Mouse (Mus musculus): ENCODE results near the gene Myt1. TPM values are rescaled to one million over a fixed set of nuclear protein-coding genes. Genes with fewer than 3 reads are reported as not detected.
"Not testable (repeated sequence)": the region's sequence is repeated elsewhere in the genome, so short reads cannot be mapped to it uniquely, and the experiment has no call there.

Gene Myt1
- polyA plus RNA-seq, 1 experiment, result 0.60 TPM

DNA sequence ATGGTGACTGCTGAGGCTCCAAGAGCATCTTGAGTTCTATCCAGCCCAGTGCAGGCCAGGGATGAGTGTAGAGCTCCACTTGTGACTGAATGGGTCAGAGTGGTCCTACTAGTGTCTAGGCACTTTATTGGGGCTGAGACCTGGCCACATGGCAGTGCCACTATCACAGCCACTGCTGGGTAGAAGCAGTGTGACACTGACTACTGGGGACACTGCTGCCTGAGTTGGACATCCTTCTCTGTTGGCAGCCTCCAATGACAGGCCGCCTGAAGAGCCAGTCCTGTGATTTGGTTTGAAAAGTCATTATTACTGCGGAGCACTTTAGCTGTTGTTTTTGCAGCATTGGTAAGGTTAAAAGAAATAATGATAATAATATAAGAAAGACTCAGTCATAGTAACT is 10.1 kb downstream of the Myt1 start:
- no peak for DNase-seq (ENCODE audit: low read depth, low spot score)
- WGBS, result 74% methylated on average over 2 of the region's 2 CpGs

DNA sequence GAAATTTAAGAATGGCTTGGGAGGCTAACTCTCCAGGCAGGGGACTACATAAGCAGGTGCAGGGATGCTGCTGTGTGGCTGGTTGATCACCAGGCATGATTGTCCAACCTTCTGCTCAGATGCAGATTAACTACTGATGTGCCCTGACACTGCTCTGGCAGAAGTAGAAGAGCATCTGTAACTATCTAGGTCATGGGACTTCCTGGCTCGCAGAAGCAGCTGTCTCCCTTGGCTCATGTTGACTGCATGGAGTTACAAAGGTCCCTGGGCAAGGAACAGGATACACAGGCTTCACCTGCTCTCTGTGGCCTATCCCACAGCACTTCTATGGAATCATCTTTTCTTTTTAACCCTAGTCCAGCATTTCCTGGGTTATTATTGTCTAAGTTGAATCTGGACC is 12.7 kb downstream of the Myt1 start:
- WGBS, result 39% methylated on average over 1 of the region's 1 CpGs
- DNase-seq (ENCODE audit: low read depth, low spot score), result no peak

DNA sequence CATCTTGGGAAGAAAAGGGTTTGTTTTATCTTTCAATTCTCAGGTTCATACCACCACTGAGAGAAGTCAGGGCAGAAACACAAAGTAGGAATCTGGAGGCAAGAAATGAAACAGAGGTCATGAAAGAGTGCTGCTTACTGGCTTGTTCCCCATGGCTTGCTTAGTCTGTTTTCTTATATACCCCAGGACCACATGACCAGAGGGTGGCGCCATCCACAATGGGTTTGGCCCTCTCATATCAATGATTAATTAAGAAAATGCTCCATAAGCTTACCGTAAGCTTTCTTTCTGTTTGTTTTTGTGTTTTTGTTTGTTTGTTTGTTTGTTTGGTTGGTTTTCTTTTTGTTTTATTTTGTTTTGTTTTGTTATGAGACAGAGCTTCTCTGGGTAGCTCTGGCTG is 14.6 kb downstream of the Myt1 start:
- no peak for DNase-seq (ENCODE audit: low read depth, low spot score)
- 43% methylated on average over 2 of the region's 2 CpGs for WGBS

DNA sequence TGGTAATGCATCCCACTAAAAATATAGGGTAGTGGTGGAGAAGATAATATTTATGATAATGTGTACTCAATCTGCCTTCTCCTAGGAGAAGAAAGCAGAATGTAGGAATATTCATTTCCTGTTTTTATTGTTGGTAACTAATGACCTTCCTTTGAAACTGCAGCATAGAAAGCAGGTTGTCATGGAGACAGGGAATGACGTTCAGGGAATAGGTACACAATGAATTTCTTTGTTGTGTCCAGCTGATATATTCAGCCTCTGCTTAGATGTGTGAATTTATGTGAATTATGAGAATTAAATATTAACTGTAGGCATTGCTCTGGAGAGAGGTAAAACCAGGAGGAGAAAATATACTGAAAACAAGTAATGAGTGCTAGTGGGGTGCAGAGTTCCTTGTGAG is 18.3 kb downstream of the Myt1 start:
- no peak for DNase-seq (ENCODE audit: low read depth, low spot score)
- WGBS, result 17% methylated on average over 1 of the region's 1 CpGs

DNA sequence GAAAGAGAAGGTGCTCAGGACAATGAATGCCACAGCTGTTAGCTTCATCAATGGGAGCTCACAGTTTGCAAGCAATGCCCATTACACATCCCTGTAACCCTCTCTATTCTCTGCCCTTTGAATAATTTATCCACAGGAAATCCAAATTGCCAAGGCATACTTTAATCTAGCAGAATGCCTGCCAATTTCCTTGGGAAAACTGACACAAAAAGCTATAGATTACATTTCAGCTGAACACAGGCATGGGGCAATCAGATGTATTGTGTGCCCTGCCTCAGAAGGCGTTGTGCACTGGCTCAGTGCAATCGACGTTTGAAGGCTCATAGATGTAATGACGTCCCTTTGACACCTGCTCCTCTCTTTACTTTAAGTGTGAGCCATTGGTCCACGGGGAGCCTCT is 24.7 kb downstream of the Myt1 start:
- WGBS, result 57% methylated on average over 5 of the region's 5 CpGs

DNA sequence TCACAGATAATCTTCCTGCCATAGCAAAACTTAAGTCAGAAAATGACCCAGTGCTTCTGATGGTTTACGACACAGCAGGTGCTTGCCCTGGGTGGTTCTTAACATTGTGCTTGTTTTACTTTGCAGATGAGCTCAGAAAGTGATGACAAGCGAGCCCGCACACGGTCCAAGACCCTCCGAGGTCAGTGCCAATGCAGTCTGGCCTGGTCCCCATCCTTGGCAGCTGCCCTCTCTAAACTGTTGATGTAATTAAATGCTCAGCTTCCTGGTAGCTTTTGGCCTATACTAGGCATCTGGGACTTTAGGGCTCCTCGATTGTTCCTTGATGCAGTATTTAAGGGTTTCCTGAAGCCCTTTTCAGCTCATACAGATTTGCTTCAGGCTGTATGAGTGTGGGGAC is 26.3 kb downstream of the Myt1 start:
- 70% methylated on average over 6 of the region's 6 CpGs for WGBS
- no peak for DNase-seq (ENCODE audit: low read depth, low spot score)

More for the DNA sequence above, 24.7 kb downstream of the Myt1 start:
- no peak for DNase-seq (ENCODE audit: low read depth, low spot score)

DNA sequence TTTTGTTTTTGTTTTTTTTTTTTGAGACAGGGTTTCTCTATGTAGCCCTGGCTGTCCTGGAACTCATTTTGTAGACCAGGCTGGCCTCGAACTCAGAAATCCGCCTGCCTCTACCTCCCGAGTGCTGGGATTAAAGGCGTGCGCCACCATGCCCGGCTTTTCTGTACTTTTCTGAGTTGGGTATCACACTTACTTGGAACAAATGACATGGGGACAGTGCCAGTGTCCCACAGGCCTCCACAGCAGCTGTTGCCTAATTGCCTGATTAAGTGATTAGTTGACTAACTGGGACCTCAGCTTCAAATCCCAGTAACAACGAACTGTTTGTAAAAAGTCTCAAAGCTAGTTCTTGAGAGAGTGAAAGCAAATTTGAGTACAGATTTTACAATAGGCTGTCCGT is 30.1 kb downstream of the Myt1 start:
- 71% methylated on average over 8 of the region's 8 CpGs for WGBS
- not testable (repeated sequence) for DNase-seq (ENCODE audit: low read depth, low spot score)

DNA sequence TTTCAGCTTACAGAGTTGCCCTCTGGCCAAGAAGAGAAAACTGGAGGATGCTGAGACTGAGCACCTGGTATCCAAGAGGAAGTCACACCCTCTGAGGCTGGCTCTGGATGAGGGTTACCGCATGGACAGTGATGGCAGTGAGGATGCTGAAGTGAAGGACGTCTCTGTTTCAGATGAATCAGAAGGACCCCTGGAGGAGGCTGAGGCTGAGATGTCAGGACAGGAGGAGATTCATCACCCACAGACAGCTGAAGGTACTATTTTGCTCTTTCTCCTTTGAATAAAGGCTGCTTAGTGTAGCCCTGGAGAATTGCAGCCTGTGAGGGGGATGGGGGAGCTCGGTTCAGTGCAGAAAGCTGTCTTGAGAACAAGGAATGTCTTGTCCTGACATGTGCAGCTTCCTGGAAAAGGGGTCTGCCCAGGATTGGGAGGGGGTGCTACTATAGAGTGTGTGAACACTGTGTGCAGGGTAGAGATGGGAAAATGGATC is 32.6 kb downstream of the Myt1 start:
- no peak for DNase-seq (ENCODE audit: low read depth, low spot score)
- WGBS, result 54% methylated on average over 3 of the region's 3 CpGs

DNA sequence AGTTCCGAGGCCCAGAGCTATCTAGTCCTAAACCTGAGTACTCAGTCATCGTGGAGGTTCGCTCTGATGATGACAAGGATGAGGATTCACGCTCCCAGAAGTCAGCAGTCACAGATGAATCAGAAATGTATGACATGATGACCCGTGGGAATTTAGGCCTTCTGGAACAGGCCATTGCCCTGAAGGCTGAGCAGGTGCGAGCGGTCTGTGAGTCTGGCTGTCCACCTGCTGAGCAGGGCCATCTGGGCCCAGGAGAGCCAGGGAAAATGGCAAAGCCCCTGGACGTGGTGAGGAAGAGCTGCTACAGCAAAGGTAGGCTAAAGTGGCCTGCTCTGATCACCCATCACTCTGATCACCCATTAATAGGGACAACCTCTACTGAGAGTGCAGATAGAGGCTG is 34.5 kb downstream of the Myt1 start:
- WGBS, result 70% methylated on average over 8 of the region's 8 CpGs
- no peak for DNase-seq (ENCODE audit: low read depth, low spot score)

DNA sequence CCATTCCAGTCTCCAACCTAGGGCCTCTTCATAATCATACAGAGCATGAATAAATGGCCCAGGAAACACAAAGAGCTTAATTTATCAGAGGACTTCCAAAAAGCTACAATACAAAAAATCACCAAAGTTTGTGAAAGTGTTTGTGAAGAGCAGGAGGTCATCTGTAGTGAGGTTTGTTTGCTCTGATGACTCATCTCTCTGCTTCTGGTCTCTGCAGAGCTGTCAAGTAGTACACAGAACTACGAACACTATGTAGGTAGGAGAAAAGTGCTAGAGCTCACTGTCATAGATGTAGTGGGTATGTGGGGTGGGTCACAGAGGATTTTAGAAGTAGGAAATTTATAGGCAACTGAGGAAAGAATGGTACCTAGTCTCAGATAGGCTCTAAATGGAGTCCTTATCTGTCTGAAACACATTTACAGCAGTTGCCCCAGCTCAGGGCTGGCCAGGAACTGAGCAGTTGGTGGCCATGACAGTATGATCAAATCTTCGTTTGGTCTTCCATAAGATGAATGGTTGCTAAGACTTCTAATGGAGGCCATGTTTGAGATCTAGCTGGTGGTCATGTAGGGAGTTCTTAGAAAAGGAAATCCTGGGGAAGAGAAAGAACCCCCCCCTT is 66.0 kb downstream of the Myt1 start:
- DNase-seq (ENCODE audit: low read depth, low spot score), result no peak
- WGBS, result 36% methylated on average over 2 of the region's 2 CpGs

DNA sequence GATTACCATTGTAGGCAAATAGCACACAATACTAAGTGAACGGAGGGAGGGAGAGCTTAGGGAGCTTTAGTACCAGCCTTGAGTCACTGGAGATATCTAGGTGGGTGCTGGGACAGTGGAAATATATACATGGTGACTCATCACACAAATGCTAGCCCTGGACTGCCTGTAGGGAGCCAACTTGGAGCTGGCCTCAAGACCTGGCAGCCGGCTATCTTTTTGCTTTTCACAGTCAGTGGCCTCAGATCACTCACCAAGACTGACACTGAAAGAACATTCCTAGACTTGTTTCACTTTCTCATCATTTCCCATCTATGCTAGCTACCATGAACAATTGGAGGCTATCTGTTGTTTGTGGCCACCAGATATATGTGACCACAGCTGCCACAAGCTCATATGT is 69.6 kb downstream of the Myt1 start:
- WGBS, result 66% methylated on average over 2 of the region's 2 CpGs
- DNase-seq (ENCODE audit: low read depth, low spot score), result no peak

DNA sequence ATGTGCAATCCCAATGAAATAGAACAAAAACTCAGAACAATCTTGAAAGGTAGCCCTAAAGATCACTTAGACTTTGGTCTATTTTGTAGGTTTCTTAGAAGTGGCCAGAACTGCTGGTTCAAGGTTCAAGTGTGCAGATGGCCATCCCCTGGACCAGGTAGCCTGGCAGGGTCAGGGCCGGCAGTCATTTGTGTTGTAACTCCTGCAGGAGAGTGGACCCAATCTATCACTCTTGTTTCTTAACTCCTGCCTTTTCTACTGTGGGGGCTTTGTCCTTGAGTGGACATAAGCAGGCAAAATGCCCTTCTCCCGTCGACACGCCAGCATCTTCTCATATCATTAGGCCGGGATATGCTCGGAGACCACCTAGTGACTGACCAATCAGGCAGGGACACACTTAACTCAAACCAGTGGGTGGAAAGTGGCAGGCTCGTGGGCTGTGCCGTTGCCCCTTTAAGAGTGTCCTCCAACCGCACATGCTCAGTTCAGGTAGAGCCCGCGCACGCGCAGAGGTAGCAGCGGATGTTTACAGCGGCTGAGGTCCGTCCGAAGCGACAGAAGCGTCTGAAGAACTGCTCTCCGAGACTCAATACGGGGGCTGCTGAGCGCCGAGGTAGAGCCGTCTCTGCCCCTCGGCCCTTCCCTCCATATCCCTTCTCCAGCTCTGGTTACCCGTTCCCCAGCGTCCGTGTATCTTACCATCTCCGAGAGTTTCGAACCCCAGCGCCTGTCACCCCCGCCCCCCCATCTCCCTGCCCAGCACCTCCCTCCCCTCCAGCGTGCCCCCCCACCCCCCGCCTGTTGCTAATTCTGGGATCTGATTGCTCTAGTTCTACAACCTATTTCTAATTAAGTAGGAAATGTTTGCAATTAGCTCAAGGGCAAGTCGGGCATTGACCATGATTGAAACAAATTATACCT is 74.5 kb downstream of the Myt1 start, which contains the start of gene Pcmtd2:
Gene Pcmtd2, plus strand, starts transcription at position 483 of the 921 bp plus-strand sequence.
- under 1% methylated on average over 35 of the region's 35 CpGs for WGBS
- DNase-seq (ENCODE audit: low read depth, low spot score), result peak; percentile 80

DNA sequence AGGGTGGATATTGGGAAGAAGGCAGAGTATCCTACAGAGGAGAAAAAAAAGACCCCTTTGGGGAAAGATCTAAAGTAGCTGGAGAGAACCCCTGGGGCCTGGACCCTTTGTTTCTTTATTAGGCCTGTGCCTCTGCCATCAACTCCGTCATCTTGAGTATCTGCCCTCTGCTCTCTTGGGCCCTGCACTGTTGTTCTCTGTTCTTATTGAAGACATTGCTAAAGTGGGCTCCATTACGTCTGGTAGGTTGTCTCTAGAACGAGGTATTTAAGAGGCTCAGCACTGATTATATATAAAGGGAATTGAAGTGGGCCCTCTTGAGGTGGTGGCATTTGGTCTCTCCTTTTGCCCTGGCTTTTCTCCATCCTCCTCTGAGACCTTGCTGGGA is 75.2 kb downstream of the Myt1 start:
- no peak for DNase-seq (ENCODE audit: low read depth, low spot score)

DNA sequence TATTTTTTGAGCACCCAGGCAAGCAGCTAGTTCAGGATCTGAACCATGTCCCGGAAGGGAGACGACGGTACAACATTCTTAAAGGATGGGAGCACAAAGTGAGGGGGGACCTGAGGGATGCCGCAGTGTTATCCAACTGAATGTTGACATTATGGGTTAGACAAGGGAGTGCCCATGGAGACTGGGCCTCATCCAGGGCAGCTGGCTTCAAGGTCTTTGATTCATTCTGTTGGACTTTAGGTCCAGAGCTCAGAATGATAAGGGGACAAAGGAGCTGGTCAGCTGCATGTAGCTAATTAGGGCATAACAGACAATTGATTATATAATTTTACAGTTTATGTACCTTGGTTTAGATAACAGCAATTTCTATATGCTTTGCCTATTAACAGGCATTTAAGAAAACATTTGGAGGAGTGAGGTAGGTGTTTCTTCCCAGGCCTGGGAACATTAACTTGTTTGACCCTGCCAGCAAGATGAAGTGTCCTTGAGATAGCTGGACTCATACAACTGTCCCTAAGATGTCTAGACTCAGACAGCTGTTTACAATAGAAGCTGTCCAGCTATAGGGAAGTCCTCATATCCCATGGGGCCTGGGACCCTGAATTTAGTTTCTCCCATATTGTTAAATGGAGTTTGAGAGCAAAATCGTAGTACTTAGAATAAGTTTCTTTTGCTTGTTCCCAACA is 82.7 kb downstream of the Myt1 start:
- 47% methylated on average over 5 of the region's 5 CpGs for WGBS

More for the DNA sequence above, 75.2 kb downstream of the Myt1 start:
- WGBS, result under 1% methylated on average over 3 of the region's 3 CpGs

DNA sequence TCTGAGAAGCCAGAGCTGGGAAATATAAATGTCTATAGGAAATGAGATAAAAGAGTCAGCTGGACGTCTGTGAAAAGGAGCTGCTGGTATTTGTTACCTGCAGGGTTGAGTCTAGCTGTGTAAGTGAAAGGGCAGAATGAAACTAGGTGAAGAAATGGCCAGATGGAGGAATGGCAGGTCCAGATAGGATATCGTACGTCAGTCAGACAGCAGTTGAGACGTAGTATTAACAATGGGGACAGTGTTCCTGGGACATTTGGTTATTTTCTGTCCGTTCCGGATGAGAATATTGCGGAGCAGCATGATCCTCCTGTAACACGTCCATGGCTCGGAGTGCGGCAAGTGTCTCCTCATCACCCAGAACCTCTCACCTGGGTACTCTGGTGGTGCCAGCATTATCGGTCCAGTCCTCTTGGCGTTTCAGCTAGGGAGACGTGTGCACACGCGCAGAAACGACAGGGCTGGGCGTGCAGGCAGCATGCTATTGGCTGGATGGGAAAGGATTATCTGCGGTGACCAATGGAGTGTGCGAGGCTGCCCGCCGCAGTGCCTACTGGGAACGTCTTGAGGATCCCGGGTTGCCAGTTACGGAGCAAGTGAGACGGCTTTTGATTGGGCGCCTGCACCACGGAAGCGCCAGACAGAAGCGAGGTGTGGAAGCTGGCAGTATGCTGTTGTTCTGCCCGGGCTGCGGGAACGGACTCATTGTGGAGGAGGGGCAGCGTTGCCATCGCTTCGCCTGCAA is 100.8 kb downstream of the Myt1 start, which contains the start of gene Polr3k:
Gene Polr3k, plus strand, starts transcription at position 547 of the 745 bp plus-strand sequence.
- WGBS, result under 1% methylated on average over 35 of the region's 35 CpGs
- DNase-seq (ENCODE audit: low read depth, low spot score), result peak; percentile 98

More for the DNA sequence above, 82.7 kb downstream of the Myt1 start:
- no peak for DNase-seq (ENCODE audit: low read depth, low spot score)

DNA sequence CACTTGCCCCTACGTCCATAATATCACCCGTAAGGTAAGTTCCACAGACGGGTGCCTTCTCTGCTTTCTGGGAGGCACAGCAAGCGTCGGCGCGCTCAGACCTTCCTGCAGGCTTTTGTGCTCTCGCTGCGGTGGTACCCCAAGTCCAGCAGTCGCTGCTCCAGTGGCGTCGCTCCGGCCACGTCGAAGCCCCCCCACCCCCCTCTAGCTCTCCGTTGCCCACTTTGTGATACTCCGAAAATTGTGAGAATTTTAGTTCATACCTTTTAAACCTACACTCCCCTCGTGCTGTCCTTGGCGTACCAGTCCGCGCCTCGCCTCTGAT is 101.4 kb downstream of the Myt1 start:
- no peak for DNase-seq (ENCODE audit: low read depth, low spot score)
- under 1% methylated on average over 22 of the region's 22 CpGs for WGBS

DNA sequence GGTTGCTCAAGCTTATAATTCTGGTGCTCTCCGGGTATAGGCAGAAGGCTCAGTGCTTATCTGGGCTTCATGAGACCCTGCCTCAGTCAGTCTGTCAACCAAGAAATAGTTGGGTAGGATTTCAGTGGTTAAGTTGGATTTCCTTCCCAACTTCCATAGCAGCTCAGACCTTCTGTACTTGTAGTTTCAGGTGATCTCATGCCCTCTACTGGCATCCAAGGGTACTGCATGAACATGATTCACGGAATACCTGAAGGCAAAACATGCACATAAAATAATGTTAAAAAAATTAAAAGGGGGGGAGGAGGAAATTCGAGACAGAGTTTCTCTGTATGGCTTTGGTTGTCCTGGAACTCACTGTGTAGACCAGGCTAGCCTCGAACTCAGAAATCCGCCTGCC is 103.8 kb downstream of the Myt1 start:
- peak; percentile 51 for DNase-seq (ENCODE audit: low read depth, low spot score)
- 43% methylated on average over 5 of the region's 5 CpGs for WGBS

DNA sequence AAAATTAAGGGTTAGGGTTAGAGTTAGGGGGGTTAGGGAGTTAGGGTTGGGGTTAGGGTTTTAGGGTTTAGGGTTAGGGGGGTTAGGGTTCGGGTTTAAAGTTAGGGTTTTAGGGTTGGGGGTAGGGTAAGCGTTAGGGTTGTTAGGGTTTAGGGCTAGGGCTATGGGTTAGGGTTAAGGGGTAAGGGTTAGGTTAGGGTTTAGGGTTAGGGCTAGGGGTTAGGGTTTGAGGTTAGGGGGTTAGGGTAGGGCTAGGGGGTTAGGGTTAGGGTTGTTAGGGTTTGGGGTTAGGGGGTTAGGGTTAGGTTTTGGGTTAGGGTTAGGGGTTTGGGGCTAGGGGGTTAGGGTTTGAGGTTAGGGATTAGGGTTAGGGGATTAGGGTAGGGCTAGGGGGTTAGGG is 107.9 kb downstream of the Myt1 start:
- 92% methylated on average over 2 of the region's 2 CpGs for WGBS

More for the DNA sequence above, 107.9 kb downstream of the Myt1 start:
- DNase-seq (ENCODE audit: low read depth, low spot score), result no peak
